Mouse (Mus musculus): ENCODE measurements at regions not wholly inside any gene's neighbourhood (a gene's known extent, or its start where the extent isn't known, plus 50 kb on each side); places are given as distances from the start of the nearest gene placed in this dataset.

DNA sequence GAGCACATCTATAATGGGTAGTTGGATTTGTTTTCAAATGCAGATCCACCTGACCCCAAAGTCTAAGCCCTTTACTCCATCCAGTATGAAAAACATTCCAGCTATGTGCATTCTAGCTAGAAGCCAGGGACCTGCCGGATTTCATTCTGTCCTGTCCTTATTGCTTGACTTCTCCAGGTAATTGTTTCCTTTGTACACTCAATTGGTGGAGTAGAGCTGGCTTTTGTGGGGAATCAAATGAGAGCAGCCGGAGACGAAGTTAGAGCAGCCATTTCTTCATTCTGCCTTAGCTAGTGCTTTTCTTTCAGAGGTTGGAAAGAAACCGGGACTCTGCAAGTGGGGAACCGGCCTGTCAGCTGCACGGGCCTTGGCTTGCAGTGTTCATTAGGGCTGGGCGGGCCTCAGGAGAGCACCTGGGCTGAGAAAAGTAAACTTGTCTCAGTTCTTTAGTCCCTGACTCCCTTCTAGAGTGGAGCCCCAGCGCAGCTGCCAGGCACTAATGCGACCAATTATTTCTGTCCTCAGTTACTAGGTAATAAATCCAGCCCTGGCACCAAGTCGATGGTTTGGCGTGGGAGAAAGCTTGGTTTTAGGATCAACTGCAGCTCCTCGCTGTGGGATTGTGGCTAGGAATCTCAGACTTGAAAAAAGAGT, 81.1 kb upstream of the Fggy start:
- DNase-seq (ENCODE audit: extremely low read depth, low read depth) = no peak

DNA sequence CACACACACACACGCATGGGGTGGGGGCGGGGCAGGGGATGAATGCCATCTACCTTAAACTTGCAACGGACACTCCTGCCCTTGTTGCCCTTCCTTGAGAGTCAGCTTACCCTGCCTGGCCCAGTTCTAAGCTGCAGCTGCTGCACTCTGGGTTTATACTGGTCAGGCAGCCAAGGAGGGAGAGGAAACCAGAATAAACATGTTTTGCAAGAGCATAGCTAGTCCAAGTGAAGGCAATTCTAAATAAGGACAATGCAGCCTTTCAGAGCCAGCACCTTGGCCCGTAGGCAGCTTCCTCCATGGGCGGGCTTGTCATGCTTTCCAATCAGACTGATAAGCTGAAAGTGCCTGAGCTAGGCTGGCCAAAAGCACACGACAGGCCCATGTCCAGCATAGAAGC, 73.7 kb upstream of the Fggy start:
- no peak for DNase-seq (ENCODE audit: extremely low read depth, low read depth)

DNA sequence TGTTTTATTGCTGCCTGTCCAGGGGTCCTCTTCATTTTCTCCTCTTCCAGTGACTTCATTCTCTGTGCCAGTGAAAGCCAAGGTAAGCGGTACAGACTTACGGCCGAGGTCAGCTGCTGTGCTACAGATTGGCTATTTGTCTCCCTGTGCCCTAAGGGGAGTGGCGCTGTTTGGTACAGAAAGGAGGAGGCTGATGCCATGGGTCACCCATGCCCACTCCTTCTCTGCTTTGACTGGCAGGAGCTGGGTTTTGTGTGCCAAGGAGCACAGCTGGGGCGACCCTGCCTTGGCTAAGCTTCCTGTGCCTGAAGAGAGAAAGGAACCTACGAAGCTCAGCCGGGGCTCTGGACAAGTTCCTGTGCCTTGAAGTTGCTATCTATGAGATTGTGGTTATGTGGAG, 70.0 kb upstream of the Fggy start:
- DNase-seq (ENCODE audit: extremely low read depth, low read depth) = no peak

DNA sequence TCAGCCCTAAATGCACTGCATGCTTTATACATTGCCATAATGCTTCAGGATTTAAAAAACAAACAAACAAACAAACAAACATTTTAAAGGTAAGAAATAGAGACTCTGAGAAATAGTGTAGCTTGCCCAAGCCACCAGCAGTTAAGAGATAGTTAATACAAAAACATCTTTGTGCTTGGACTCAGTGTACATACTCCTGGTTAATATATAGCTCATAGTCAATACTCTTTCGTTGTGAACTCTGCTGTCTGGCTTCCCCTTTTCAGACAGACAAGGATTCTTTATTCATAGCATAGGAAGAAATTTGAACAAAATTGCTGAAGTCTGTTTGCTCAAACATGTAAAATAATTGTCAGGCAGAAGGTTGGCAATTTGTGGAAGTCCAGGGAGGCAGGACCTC, 69.3 kb upstream of the Fggy start:
- DNase-seq (ENCODE audit: extremely low read depth, low read depth) = no peak

DNA sequence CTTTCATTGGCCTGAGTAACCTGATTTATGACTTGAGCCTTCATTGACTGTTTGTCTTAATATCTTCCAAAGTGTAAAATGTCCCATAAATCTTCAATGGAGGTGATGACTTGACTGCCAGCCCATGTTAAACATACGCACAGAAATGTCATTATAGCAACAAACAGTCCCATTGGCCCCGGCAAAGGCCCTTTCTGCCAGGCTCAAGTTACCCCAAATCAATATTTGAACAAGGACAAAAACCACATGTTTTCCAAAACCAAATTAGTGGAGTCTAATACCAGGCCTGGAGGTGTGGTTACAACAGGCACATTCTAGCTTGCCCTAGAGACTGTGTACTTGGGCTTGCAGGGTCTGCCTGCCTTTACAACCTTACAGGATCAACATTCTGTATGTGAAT, 68.2 kb upstream of the Fggy start:
- no peak for DNase-seq (ENCODE audit: extremely low read depth, low read depth)

DNA sequence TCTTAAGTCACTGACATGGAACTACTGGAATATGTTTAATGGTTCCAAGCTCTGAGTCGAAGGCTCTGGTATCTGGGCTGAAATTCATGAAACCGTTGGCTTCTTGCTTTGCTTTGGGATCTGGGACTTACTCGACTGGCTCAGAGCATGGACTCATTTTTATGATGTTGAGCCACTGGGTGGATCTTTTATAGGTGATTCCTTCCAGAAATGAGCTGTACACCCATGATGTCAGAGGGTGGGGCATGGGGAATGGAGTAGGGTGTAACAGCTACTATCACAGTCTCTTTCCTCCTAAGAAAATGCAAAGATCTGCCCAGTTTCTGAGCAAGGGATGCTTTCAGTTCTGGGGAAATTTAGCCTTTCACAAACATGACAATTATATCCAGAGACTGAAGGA, 57.0 kb upstream of the Fggy start:
- DNase-seq (ENCODE audit: extremely low read depth, low read depth) = no peak

DNA sequence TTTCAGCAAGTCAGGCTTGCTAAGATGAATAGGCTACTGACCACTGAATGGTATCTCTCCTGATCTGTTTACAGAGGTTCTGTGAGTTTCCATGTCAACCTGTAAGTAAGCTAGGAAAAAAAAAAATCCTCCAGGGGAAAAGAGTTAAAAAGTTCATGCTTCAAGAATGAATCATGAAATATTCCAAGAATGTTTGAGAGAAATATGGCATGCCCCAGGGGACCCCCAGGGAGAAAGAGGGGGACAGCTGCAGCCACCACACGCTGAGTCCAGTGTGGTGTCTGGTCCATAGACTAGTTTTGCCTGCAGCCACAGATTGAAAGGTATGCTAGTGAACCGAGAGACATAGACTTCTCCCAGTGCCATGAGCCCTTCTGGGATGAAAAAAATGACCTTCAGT, 56.1 kb upstream of the Fggy start:
- DNase-seq (ENCODE audit: extremely low read depth, low read depth) = no peak

DNA sequence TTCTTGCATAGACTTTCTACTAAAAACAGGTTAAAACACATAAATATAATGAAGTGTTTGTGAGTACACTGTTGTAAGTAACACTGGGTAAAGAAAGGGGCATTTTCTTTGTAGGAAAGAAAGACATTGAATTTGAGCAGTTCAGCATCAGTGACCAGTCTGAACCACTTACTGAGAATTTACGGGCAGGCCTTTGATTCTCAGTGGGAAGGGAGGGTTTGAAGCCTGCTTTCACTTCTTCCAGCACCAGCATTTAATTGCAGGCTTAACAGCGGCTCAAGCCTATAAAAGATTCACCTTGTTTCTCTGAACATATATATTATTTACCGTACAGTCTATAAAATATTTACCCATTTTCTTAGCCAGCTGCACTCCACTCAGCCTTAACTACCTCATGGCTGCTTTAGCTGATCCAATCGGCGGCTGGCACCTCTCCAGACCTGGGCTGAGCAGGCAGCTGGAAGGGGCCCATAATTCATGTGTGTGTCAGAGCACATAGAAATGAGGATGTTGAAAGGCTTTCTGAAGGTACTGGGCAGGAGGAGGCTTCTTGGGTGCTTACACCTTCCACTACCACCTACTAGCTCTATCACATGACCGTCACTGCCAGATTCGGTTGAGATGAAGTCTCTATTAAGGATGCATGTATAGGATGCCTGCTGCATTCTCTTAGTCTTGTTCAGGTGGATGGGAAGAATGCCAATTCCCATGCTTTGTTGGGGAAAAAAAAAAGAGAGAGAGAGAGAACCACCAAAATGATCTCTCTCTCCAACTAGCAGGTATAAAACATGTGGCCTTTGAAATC, 50.0 kb upstream of the Fggy start:
- no peak for DNase-seq (ENCODE audit: extremely low read depth, low read depth)
